Mouse (Mus musculus): ENCODE data around the gene Ext2.

- TF ChIP-seq CTCF (IDR thresholded peaks at IDR 0.05; ENCODE audit: control insufficient read depth, insufficient read depth, low read length) (no peak), POLR2A (IDR thresholded peaks at IDR 0.05; ENCODE audit: borderline replicate concordance, control insufficient read depth, low read depth, low read length) (no peak)
These were observed 176.6 kb downstream of the Ext2 start for GRCm38 (mm10) chr2:93645626-93646320.

Data from bone marrow, adult 2 months (tissue).